Mouse (Mus musculus) cerebellum, postnatal 4 days (tissue): ENCODE data around the gene Hus1b.

Experiments used
- DNase-seq, 2 experiments: peaks; one replicate each; pipeline ENCODE4 v3.0.0; 2022; ENCODE audit warnings: low spot score in 2 of 2, mixed read lengths in 1 of 2

Hus1b gene

GRCm38 (mm10) chr13:30947540-30947939 is at the start of gene Hus1b:
Gene Hus1b, minus strand, starts transcription at chr13:30947759.
- DNase-seq: no peak

DNA sequence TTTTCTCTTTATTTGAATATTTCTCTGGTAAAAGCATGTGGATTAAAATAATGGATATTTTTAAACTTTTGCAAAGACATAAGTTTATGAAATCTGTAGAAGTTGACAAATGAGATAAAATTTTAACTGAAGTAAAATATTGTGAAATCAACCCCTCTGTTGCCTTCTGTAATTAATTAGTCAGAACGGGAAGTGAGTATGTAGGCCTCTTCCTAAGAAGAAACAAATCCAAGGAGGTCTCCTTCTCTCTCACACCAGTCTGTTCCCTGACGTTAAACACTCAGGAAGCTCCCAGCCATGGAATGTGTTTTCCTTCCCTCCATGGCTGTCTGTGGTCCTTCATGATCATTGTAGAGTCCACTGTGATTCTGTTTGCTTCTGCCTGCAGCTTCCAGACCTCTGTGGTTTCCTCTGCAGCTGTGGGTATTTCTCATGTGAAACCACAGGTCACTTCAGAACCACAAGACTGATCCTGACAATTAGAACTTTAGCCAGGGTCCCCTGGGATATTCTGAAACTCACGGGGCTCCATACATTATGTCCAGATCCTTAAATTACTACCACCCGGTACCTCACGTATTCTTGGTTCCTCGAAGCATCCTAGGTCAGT is 46.8 kb upstream of the Hus1b start:
- no peak for DNase-seq

DNA sequence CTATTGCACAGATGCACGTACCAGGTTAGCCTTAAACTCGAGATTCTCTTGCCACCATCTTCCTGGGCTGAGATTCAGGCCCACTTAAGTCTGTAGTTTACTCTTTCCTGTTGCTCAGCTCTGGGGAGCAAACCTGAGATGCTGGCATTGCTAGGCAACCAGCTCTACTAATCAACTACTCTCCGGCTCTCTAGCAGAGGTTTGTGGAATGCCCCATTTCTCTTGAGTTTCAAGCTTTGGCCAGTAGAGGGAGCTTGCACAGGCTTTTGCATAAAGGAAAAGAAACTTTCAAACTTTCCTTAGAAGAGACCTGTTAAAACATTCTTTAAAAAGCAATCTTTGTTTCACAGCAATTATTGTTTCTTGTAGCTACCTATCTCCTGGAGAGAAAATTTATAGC is 46.3 kb upstream of the Hus1b start:
- peak in 1 of 2 experiments; percentile 50 for DNase-seq

DNA sequence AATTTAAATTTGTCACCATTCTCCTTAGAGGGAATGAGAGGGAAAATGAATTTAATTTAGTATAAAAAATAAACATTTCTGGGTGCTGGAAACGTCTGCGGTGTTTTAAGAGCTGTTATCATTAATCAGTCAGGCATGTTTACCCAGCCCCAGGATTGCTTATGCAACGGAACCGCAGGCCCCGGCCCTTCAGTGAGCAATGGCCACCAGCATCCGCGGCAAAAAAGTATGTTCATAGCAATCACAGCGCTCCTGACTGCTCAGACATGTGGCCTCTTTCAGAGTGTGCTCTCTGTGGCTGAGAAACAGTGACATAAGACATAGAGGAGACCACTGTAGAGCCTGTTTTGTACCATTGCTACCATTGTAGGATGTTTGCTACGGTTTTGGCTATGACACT is 42.7 kb upstream of the Hus1b start:
- no peak for DNase-seq

DNA sequence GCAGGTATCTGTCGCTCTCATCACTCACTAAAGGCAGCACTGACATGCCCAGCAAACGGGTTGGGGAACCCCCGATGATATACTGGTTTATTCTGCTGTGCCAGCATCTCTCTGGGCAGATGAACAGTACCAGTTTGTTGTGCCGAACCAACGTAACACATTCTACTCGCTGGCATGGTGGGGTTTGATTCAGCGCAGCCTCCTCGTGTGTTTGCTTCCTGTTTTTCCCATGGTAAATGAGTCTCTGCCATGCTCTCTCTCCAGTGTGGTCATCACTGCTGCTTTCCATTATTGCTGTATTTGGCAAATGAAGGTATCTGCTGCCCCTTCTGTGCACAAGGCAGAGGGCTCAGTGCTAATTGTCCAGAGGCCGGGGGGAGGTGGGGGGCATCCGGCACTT is 42.2 kb upstream of the Hus1b start:
- no peak for DNase-seq

DNA sequence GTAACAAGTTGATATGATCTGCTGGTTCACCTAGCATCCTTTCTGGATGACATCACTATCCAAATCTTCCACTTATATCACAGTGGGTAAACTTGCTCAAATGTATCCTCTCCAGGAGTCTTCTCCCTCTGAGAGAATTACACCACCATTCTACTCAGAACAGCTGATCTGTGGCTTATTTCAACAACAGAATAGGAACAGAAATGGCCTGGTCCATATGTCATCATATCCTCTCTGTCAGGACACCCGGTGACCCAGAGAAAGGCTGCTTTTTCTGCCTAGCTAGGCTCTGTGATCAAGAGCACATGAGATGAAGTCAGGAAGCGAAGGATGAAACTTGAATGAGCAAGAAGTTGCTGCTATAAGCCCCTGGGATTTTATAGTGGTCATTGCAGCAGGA is 40.1 kb upstream of the Hus1b start:
- no peak for DNase-seq

DNA sequence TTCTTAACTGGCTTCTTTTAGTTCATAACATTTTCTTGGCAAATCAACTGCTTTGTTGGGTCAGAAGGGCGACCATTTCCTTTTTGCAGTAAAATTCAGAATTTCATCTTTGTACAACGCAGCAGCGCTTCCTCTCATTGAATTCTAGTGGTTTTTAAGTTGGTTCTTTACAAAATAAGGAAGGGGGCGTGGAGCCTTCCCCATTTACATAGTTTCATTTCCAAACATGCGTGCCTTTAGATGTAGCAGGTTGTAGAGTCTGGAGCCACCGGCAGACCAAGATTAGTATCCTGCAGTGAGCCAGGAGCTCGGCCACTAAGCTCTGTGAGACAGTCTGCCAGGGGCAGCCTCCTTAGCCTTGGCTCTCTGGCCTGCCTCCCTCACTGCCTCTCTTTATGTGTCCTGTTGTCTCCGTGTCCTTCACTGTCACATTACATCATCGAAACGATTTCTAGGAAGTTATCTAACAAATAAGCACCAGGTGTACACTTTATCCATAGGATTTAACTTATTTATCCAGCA is 39.4 kb upstream of the Hus1b start:
- peak in 1 of 2 experiments; percentile 22 for DNase-seq

- DNase-seq: peak in 1 of 2 experiments; percentile 53
Measured at GRCm38 (mm10) chr13:30985598-30986466, 38.3 kb upstream of the Hus1b start.

GRCm38 (mm10) chr13:30985275-30985597 is 37.7 kb upstream of the Hus1b start:
- DNase-seq: no peak

- no peak for DNase-seq
Measured at GRCm38 (mm10) chr13:30981666-30982065, 34.1 kb upstream of the Hus1b start.

- peak in 1 of 2 experiments; percentile 23 for DNase-seq
Measured at GRCm38 (mm10) chr13:30978224-30978623, 30.7 kb upstream of the Hus1b start.

DNA sequence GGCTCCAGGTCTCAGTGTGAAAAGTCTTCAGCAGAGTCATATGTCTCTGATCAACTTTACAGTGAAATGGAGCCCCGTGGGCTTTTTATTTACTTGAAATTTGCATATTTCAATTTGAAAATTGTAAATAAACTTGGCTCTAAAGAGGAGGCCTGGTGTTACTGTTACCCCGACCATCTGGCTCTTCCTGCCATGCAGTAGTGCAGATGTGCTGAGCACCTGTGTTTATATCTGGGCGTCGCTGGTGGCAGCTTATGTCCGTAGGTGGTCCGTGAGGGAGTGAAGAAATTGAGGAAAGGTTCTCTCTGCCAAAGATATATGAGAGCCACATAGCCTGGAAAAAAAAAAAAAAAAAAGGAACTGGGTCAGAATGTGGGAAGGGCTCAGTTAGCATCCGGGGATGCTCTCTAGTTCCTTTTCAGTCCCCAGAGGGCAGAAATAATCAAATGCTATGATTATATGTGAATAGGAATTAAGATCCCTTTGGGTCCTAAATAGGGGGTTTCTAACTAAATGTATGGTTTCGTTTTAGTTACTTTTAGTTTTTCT is 29.1 kb upstream of the Hus1b start:
- DNase-seq: no peak

- DNase-seq: no peak
Measured at GRCm38 (mm10) chr13:30974247-30974630, 26.7 kb upstream of the Hus1b start.

- peak; percentile 63 to 79 for DNase-seq
Measured at GRCm38 (mm10) chr13:30973501-30974246, 26.1 kb upstream of the Hus1b start, which contains the start of the genes Exoc2 and Gm5447. Gene Exoc2, minus strand, starts transcription at chr13:30974093. Gene Gm5447, plus strand, starts transcription at chr13:30974204.

- DNase-seq: no peak
Measured at GRCm38 (mm10) chr13:30972102-30972501, 24.5 kb upstream of the Hus1b start.

- DNase-seq: no peak
Measured at GRCm38 (mm10) chr13:30971047-30971446, 23.5 kb upstream of the Hus1b start.

DNA sequence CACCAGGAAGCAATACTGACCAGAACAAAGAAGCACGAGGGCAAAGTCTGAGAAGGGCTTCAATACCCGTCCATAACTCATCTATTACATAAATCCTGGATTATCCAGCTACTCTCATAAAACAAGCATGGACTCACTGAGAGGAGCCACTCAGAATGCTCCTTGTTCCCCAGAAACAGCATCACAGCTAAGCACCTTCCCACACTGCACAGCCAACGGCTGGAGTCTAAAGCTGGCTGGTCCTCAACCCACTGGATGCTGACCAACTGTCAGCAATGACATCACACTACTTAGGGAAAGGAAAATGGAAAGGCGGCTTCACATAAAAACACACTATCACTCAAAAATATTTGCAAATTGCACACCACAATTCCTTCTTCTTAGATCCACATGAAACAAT is 20.8 kb upstream of the Hus1b start:
- DNase-seq: no peak

DNA sequence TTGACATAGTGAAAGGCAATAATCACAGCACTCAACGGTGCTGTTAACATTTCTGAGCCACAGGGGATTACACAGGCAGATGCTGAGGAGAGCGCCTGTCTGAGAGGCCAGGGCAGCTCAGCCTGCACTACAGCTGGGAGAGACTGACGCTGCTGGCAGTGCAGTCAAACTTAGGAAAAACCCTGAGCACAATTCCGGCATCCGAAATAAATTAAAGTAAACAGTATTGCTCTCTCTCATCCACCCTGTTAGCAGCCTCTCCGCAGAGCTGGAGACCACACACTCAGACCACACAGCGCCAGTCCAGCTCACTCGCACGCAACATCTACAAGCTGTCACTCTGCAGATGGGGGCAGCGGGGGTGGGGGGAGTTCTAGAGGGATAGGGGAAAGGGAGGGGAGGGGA is 18.9 kb upstream of the Hus1b start:
- DNase-seq: peak in 1 of 2 experiments; percentile 33

DNA sequence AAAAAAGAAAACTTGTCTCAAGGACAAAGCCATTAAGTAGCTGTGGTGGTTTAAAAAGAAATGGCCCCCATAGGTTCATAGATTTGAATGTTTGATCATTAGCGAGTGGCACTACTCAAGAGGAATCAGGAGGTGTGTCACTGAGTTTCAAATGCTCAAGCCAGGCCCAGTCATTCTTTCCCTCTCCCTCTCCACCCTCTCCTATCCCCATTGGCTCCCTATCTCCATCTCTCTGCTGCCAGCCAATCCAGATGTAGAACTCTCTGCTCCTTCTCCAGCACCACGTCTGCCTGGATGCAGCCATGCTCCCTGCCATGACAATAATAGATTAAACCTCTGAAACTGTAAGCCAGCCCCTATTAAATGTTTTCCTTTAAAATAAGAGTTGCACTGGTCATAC is 14.4 kb upstream of the Hus1b start:
- no peak for DNase-seq

DNA sequence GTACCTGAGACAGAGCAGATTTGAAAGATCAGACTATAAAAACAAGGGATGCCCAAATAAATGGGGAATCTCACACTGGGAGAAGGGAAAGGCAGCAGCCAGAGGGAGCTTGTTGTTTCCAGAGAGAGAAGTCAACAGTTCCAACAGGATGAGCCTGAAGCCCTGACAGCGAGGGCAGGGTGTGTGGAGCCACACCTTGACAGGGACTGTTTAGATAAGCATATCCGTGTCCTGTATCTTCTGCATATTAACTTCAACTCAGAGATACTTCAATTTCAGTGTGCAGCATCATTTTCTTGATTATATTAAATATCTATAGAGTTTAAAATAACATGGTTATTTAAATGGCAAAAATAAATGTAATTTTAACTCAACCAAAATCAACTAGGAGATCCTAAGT is 13.2 kb upstream of the Hus1b start:
- no peak for DNase-seq

- DNase-seq: no peak
Measured at GRCm38 (mm10) chr13:30953580-30953979, 6.0 kb upstream of the Hus1b start.

- DNase-seq: no peak
Measured at GRCm38 (mm10) chr13:30952044-30952443, 4.5 kb upstream of the Hus1b start.
